Mouse (Mus musculus) stomach, postnatal 0 days (tissue): ENCODE data around the gene Slc30a4.

Experiments
- CTCF ChIP-seq: IDR thresholded peaks from 2 replicates; pipeline ENCODE4 v1.5.1; 2016; ENCODE audit warnings: antibody characterized with exemption, low read depth, mild to moderate bottlenecking, moderate library complexity
- EP300 ChIP-seq: optimal IDR thresholded peaks from 2 replicates; pipeline ENCODE3; 2016; ENCODE audit warnings: antibody characterized with exemption

DNA sequence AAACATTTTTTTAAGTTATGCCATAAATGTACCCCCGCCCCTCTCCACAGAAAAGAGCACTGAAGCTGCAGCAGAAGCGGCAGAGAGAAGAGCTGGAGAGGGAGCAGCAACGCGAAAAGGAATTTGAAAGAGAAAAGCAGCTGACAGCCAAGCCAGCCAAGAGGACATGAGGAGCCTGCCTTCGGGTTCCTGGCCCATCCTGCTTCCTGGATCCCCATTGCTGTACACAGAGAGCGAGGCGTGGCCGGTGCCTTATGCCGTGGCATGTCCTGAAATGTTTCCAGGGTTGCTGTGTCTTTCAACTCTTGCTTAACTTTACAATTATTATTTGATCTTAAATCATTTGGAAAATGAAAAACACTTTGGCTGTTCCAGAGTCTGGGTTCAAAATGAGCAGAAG, 44.0 kb upstream of the Slc30a4 start:
- TF ChIP-seq EP300 (no peak), CTCF (no peak)
